Mouse (Mus musculus) bone marrow macrophage, adult 2 months (primary cell): ENCODE results near the gene Nob1. TPM values are rescaled to one million over a fixed set of nuclear protein-coding genes. Genes with fewer than 3 reads are reported as not detected.

Experiments
- H3K27ac ChIP-seq: 2 replicates; pipeline ENCODE4 v1.5.1; 2012; ENCODE audit warnings: low read depth, low read length; ENCODE audit not compliant: insufficient read depth
- H3K4me1 ChIP-seq: 2 replicates; pipeline ENCODE4 v1.6.1; 2012; ENCODE audit warnings: low read length; ENCODE audit not compliant: control insufficient read depth, insufficient read depth
- H3K4me3 ChIP-seq: 2 replicates; pipeline ENCODE4 v1.5.1; 2012; ENCODE audit warnings: mild to moderate bottlenecking, low read length, moderate library complexity; ENCODE audit not compliant: insufficient read depth
- CTCF ChIP-seq: IDR thresholded peaks from 2 replicates; pipeline ENCODE4 v1.5.1; 2012; ENCODE audit warnings: low read depth, mild to moderate bottlenecking, low read length, moderate library complexity
- POLR2A ChIP-seq: IDR thresholded peaks from 2 replicates; pipeline ENCODE4 v1.6.1; 2012; ENCODE audit warnings: mild to moderate bottlenecking, low read depth, low read length, borderline replicate concordance
- polyA plus RNA-seq: library from polyadenylated mRNA; stranded (reverse); fragments of >200 nt; gene quantifications from 2 replicates; pipeline ENCODE4 v1.2.4, GENCODE M21; 2012; ENCODE audit not compliant: missing spikeins, insufficient read depth, insufficient read length

The Nob1 gene
- polyA plus RNA-seq, 1 experiment, result 11.0 TPM

- Histone ChIP-seq H3K4me1 (no peaks in the 10 kb centered on the region), H3K4me3 (no peak overlapping the region), H3K27ac (no peak overlapping the region)
- TF ChIP-seq POLR2A (no peak), CTCF (peak; percentile 2; the same call in 1 of the 2 replicates)
These were observed 13.5 kb downstream of the Nob1 start for GRCm38 (mm10) chr8:107411391-107411790.

GRCm38 (mm10) chr8:107405935-107406334 is 18.9 kb downstream of the Nob1 start:
- Histone ChIP-seq H3K4me1 (peaks cover 4% of the 10 kb centered on the region; the same call in 1 of the 2 replicates), H3K4me3 (no peak overlapping the region), H3K27ac (no peak overlapping the region)
- TF ChIP-seq CTCF, result no peak
- no peak for TF ChIP-seq POLR2A

GRCm38 (mm10) chr8:107404057-107404456 is 20.8 kb downstream of the Nob1 start:
- no peak overlapping the region for H3K27ac ChIP-seq
- no peak for TF ChIP-seq CTCF
- TF ChIP-seq POLR2A, result no peak
- H3K4me3 ChIP-seq, result no peak overlapping the region
- H3K4me1 ChIP-seq, result peaks cover 4% of the 10 kb centered on the region; the same call in 1 of the 2 replicates

DNA sequence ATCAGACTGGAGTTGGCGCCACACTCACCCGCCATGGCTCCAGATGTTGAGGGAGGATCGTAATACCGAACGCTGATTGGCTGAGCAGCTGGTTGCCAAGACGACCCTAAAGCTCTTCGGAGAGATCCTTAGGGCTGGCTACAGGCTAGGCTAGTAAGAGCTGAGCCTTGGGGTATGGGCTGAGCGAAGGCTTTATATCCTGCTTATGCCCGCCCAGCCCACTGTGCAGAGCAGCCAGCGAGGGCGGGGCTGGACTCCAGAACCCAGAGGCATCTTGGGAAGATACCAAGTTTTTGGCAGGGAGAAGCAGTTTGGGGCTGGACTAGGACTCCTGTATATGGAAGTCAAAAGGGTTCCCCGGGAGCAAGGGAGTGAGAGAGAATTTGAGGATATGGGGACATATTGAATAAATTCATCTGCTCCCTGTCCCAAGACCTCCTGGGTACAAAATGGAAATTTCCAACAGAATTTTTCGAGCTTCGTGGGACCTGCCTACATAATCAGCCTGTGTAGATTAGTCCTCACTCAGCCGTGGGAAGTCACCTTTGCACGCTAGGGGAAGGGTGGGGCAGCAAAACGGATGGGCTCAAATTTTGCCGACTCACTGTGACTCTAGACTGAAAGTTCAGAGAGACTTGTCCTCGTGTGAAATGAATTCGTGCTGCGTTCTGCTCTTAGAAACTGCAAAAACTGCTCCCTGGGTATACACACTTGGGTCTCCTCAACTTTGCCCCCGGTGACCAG is 21.6 kb downstream of the Nob1 start, which contains the start of gene Nqo1:
Gene Nqo1, minus strand, starts transcription at position 169 of the 744 bp plus-strand sequence.
- Histone ChIP-seq H3K4me3 (peak within 1 kb of the TSS; percentile 32), H3K4me1 (peaks cover 4% of the 10 kb centered on the region; the same call in 1 of the 2 replicates), H3K27ac (no peak within 1 kb of the TSS)
- TF ChIP-seq CTCF, result no peak
- TF ChIP-seq POLR2A, result no peak

- H3K4me1 ChIP-seq, result peaks cover 4% of the 10 kb centered on the region; the same call in 1 of the 2 replicates
- no peak for TF ChIP-seq POLR2A
- TF ChIP-seq CTCF, result no peak
- H3K27ac ChIP-seq, result no peak overlapping the region
- H3K4me3 ChIP-seq, result no peak overlapping the region
These were observed 23.0 kb downstream of the Nob1 start for GRCm38 (mm10) chr8:107401866-107402265.

DNA sequence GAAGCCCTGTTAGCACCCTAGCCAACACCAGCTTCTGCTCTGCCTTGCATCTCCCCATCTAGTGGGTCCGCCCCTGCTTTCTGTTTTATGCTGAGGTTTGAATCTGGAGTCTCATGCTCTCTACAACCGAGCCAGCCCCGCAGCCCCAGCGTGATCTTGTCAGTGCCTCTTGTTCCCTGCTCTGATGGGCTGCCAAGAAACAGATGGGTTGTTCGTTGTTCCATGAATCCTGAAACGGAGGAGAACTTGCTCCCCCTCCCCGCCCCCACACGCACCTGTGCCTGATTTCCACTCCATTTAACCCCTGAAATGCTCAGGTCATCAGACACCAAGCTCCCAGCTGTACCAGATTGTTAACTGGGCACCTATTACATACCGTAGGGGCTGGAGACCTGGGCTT is 25.4 kb downstream of the Nob1 start:
- Histone ChIP-seq H3K4me1 (peaks cover 4% of the 10 kb centered on the region; the same call in 1 of the 2 replicates), H3K27ac (no peak overlapping the region), H3K4me3 (no peak overlapping the region)
- no peak for TF ChIP-seq POLR2A
- no peak for TF ChIP-seq CTCF

- Histone ChIP-seq H3K4me1 (no peaks in the 10 kb centered on the region), H3K27ac (no peak overlapping the region)
- no peak for TF ChIP-seq POLR2A
- no peak for TF ChIP-seq CTCF
These were observed 27.2 kb downstream of the Nob1 start for GRCm38 (mm10) chr8:107397665-107398064.

DNA sequence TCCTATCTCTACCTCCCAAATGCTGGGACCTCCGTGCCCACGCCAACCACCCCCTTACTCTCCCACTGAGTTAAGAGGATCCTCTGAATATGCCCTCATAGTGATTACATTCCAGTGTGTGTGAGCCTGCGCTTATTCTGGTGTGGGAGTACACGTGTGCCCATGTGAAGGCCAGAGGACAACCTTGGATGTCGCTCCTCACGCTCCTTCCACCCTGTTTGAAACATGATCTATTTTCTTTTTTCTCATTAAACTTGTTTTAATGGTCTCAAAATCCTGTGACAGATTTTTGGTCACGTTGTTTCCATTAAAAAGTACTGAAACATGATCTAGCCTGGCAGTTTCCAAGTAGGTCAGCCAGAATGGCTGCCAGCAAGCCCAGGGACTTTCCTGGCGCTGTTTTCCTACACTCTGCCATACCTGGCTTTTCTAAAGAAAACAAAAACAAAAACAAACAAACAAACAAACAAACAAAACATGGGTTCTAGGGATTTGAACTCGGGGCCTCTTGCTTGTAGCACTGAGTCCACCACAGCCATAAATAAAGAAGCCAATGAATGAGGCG is 28.7 kb downstream of the Nob1 start:
- Histone ChIP-seq H3K4me3 (no peak overlapping the region), H3K4me1 (no peaks in the 10 kb centered on the region), H3K27ac (no peak overlapping the region)
- TF ChIP-seq POLR2A (no peak), CTCF (no peak)

More at GRCm38 (mm10) chr8:107397665-107398064, 27.2 kb downstream of the Nob1 start:
- H3K4me3 ChIP-seq, result no peak overlapping the region

DNA sequence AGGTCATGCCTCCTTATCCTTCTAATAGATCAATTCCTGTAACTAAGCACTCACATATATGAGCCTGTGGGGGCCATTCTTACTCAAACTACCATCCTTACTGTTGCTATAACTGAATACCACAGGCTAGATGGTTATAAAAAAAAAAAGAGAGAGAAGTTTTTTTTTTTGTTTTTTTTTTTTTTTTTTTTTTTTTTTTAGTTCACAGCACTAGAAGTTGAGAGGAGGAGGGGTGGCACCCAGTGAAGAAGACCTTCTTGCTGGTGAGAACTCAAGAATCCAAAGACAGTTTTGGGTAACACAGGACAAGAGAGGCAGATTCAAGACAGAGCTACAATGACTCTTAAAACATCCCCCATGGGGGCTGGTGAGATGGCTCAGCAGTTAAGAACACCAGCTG is 29.5 kb downstream of the Nob1 start:
- no peak overlapping the region for H3K27ac ChIP-seq
- TF ChIP-seq CTCF (no peak), POLR2A (no peak)
- H3K4me3 ChIP-seq, result no peak overlapping the region
- H3K4me1 ChIP-seq, result no peaks in the 10 kb centered on the region

GRCm38 (mm10) chr8:107391136-107391516 is 33.7 kb downstream of the Nob1 start:
- Histone ChIP-seq H3K4me1 (no peaks in the 10 kb centered on the region), H3K27ac (no peak overlapping the region), H3K4me3 (no peak overlapping the region)
- TF ChIP-seq POLR2A (no peak), CTCF (no peak)
